Mouse (Mus musculus) liver, adult 2 months (tissue): ENCODE measurements around the gene Plppr3. TPM values are rescaled to one million over a fixed set of nuclear protein-coding genes. Genes with fewer than 3 reads are reported as not detected.
A peak's percentile ranks its signal among the peaks of the same experiment; 100 is the strongest.

ENCODE experiments used
- DNase-seq: peaks from one replicate; pipeline ENCODE4 v3.0.0-alpha.2; 2011; ENCODE audit warnings: low read depth, low spot score; ENCODE audit errors: extremely low read depth
- H3K27ac ChIP-seq: fragments of 200-500 bp; replicated peaks from 2 replicates; pipeline ENCODE4 v1.5.1; 2012; ENCODE audit warnings: low read depth, mild to moderate bottlenecking, control low read depth, inconsistent platforms, low read length; ENCODE audit not compliant: insufficient read depth
- H3K27me3 ChIP-seq: fragments of 200-500 bp; 2 replicates; pipeline ENCODE4 v1.6.1; 2012; ENCODE audit warnings: mild to moderate bottlenecking, moderate library complexity, low read length, inconsistent platforms; ENCODE audit not compliant: control insufficient read depth, insufficient read depth
- H3K36me3 ChIP-seq: fragments of 200-500 bp; 2 replicates; pipeline ENCODE4 v1.6.1; 2012; ENCODE audit warnings: low read length, inconsistent platforms; ENCODE audit not compliant: control insufficient read depth, insufficient read depth
- H3K4me1 ChIP-seq: fragments of 200-500 bp; 2 replicates; pipeline ENCODE4 v1.6.1; 2011; ENCODE audit warnings: low read length; ENCODE audit not compliant: control insufficient read depth, insufficient read depth
- H3K4me3 ChIP-seq: fragments of 200-500 bp; 2 replicates; pipeline ENCODE4 v1.5.1; 2011; ENCODE audit warnings: low read depth, mild to moderate bottlenecking, control low read depth, low read length, moderate library complexity; ENCODE audit not compliant: insufficient read depth
- H3K79me2 ChIP-seq: fragments of 200-500 bp; 2 replicates; pipeline ENCODE4 v1.6.1; 2012; ENCODE audit warnings: inconsistent platforms, mild to moderate bottlenecking, low read length, moderate library complexity; ENCODE audit not compliant: control insufficient read depth, insufficient read depth
- H3K9ac ChIP-seq: fragments of 200-500 bp; 2 replicates; pipeline ENCODE4 v1.6.1; 2012; ENCODE audit warnings: low read depth, mild to moderate bottlenecking, control low read depth, inconsistent platforms, low read length
- CTCF ChIP-seq: fragments of 200-500 bp; IDR thresholded peaks from 2 replicates; pipeline ENCODE4 v1.5.1; 2011; ENCODE audit warnings: low read depth, low read length, control low read depth
- POLR2A ChIP-seq: fragments of 200-500 bp; IDR thresholded peaks from 2 replicates; pipeline ENCODE4 v1.6.1; 2011; ENCODE audit warnings: low read length, control low read depth; ENCODE audit not compliant: insufficient read depth; ENCODE audit errors: extremely low read depth
- WGBS: fragments of 180-500 bp; shearing (Covaris S2); methylation state at CpG from one replicate; pipeline ENCODE4 v1.1.7; 2018; 5-methylcytosine and 5-hydroxymethylcytosine counted together
- polyA plus RNA-seq: library from polyadenylated mRNA; depleted of rRNA; stranded (reverse); fragments of >200 nt; gene quantifications from 2 replicates; pipeline ENCODE4 v1.2.3, GENCODE M21; 2012
- total RNA-seq: library from RNA; depleted of rRNA; stranded (reverse); fragments of >200 nt; gene quantifications from 2 replicates; pipeline ENCODE4 v1.2.3, GENCODE M21; 2014

The Plppr3 gene
- total and polyA plus RNA-seq, 2 experiments = under 0.01 to 0.38 TPM

- TF ChIP-seq POLR2A = no peak
- TF ChIP-seq CTCF = no peak
- 42% methylated on average over 2 of the region's 2 CpGs for WGBS
- H3K36me3 ChIP-seq = no peaks in the 10 kb centered on the region
- peak; percentile 38 for DNase-seq
- no peak overlapping the region for H3K27ac ChIP-seq
- 0 out of 2 replicates have a peak, but pooled peaks cover 2% of the 10 kb centered on the region for H3K4me1 ChIP-seq
- no peaks in the 10 kb centered on the region for H3K79me2 ChIP-seq
- no peak overlapping the region for H3K4me3 ChIP-seq
- H3K27me3 ChIP-seq = no peaks in the 10 kb centered on the region
- no peak overlapping the region for H3K9ac ChIP-seq
These were observed 36.3 kb downstream of the Plppr3 start for GRCm38 (mm10) chr10:79838151-79838550.

GRCm38 (mm10) chr10:79836918-79837317 lies 37.5 kb downstream of the Plppr3 start:
- no peak for DNase-seq
- Histone ChIP-seq H3K27ac (no peak overlapping the region), H3K79me2 (no peaks in the 10 kb centered on the region), H3K9ac (no peak overlapping the region), H3K36me3 (no peaks in the 10 kb centered on the region), H3K4me1 (0 out of 2 replicates have a peak, but pooled peaks cover 2% of the 10 kb centered on the region), H3K4me3 (no peak overlapping the region), H3K27me3 (no peaks in the 10 kb centered on the region)
- no peak for TF ChIP-seq POLR2A
- WGBS = 100% methylated on average over 3 of the region's 3 CpGs

GRCm38 (mm10) chr10:79834769-79835398 lies 39.5 kb downstream of the Plppr3 start:
- peak; percentile 95 for TF ChIP-seq CTCF
- TF ChIP-seq POLR2A = no peak
- H3K36me3 ChIP-seq = no peaks in the 10 kb centered on the region
- WGBS = 27% methylated on average over 9 of the region's 9 CpGs
- H3K9ac ChIP-seq = no peak overlapping the region
- H3K4me3 ChIP-seq = no peak overlapping the region
- no peaks in the 10 kb centered on the region for H3K27me3 ChIP-seq
- H3K4me1 ChIP-seq = 0 out of 2 replicates have a peak, but pooled peaks cover 2% of the 10 kb centered on the region
- H3K27ac ChIP-seq = no peak overlapping the region
- no peaks in the 10 kb centered on the region for H3K79me2 ChIP-seq
- peak; percentile 42 for DNase-seq

- H3K27me3 ChIP-seq = no peaks in the 10 kb centered on the region
- H3K4me1 ChIP-seq = no peaks in the 10 kb centered on the region
- 62% methylated on average over 9 of the region's 9 CpGs for WGBS
- no peak for DNase-seq
- no peak for TF ChIP-seq POLR2A
- no peak for TF ChIP-seq CTCF
- H3K79me2 ChIP-seq = no peaks in the 10 kb centered on the region
- no peak overlapping the region for H3K9ac ChIP-seq
- no peak overlapping the region for H3K4me3 ChIP-seq
- no peaks in the 10 kb centered on the region for H3K36me3 ChIP-seq
- no peak overlapping the region for H3K27ac ChIP-seq
These were observed 41.6 kb downstream of the Plppr3 start for GRCm38 (mm10) chr10:79832786-79833181.

- DNase-seq = no peak
- H3K27me3 ChIP-seq = no peaks in the 10 kb centered on the region
- no peak overlapping the region for H3K4me3 ChIP-seq
- H3K27ac ChIP-seq = no peak overlapping the region
- WGBS = 66% methylated on average over 7 of the region's 7 CpGs
- H3K36me3 ChIP-seq = no peaks in the 10 kb centered on the region
- H3K9ac ChIP-seq = no peak overlapping the region
- H3K79me2 ChIP-seq = no peaks in the 10 kb centered on the region
- no peak for TF ChIP-seq POLR2A
- no peak for TF ChIP-seq CTCF
- no peaks in the 10 kb centered on the region for H3K4me1 ChIP-seq
These were observed 42.2 kb downstream of the Plppr3 start for GRCm38 (mm10) chr10:79832026-79832785.

- TF ChIP-seq CTCF = no peak
- Histone ChIP-seq H3K4me1 (no peaks in the 10 kb centered on the region), H3K9ac (no peak overlapping the region), H3K27me3 (no peaks in the 10 kb centered on the region), H3K79me2 (no peaks in the 10 kb centered on the region), H3K27ac (no peak overlapping the region), H3K4me3 (no peak overlapping the region), H3K36me3 (no peaks in the 10 kb centered on the region)
- DNase-seq = no peak
- WGBS = 89% methylated on average over 3 of the region's 3 CpGs
These were observed 42.9 kb downstream of the Plppr3 start for GRCm38 (mm10) chr10:79831583-79831982.
